Mouse (Mus musculus) urinary bladder, postnatal 36 days (tissue): Measurements from ENCODE around the gene Abhd5.

ENCODE experiments used
- DNase-seq, 2 experiments: peaks; one replicate each; pipeline ENCODE4 v3.0.0; 2022; ENCODE audit warnings: low spot score in 2 of 2, mixed read lengths in 1 of 2

Abhd5 gene

DNA sequence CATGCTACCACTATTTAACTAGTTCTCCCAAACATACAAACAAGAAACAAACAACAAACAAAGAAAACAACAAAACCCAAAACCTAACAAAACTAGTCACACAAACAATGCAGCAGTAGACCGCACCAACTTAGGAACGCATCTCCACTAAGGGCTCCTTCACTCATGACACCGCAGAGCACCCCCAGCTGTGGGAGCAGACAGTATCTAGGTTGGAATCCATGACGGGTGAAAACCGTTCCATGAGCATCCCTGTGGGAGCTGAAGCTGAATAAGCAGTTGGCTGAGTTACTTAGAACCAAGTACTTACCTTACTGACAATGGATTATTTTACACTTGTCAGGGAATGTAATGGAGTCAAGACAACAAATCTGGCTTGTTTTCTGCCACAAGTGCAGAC lies 5.3 kb upstream of the Abhd5 start:
- no peak for DNase-seq

- no peak for DNase-seq
Measured at GRCm38 (mm10) chr9:122347882-122348281, 3.5 kb upstream of the Abhd5 start.

DNA sequence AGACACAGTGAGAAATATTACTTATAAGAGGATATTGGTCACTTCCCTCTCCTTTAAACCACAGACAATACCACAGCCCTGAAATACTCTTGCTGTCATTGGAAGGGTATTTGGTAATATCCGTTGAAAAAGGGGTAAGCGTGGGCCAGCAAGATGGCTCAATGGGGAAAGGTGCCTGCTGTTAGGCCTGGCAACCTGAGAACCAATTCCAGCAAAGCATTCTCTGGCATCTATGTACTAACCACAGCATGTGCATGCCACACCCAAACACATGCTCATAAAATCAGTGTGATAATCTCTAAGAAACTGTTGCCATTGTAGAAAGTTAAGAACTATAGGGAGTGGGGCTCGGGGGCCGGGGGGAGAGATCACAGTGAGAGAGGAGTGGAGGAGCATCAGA lies 2.1 kb upstream of the Abhd5 start:
- DNase-seq = no peak

DNA sequence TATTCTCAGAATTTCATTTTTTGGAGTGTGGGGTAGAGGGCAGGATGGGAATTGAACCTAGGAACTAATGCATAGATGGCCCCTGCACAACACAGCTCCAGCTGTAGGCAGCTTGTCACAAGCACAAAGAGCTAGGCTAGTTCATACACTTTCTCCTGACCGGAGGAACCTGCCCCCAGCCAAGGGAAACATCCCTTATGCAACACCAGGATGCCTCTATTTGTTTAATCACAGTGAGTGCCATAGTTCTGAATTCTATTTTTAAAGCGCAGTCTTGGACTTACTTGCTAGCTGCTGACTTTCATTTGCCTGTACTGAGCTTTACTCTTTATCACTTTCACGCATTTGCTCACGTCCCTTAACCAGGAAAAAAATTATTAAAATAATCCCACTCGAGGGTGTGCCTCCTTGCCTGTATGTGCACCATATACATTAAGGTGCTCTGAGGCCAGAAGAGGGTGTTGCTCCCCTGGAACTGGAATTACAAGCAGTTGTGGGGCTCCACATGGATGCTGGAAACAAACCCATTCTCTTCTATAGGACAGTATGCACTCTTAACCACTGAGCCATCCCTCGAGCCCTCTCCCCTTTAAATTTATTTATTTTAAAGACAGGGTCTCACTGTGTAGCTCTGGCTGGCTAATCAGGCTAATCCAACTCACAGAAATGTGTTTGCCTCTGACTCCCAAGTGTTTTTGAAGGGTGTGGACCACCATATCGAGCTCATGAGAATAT lies 845 bp upstream of the Abhd5 start:
- DNase-seq = no peak

DNA sequence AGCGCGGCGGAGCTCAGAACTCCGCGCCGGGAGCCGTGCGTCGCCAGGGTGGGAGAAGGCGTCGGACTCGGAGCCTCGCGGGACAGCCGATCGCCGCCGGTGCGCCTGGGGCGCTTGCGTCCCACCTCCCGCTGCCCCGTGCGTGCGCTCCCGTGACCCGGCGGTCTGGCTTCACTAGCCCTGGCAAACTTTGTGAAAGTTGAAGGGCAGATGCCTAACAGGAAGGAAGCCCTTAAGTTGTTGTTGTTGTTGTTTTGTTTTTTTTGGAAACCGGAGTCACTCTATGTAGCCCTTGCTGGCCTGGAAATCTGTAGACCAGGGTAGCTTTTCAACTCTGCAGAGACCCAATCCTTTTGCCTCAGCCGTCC lies 601 bp downstream of the Abhd5 start:
- no peak for DNase-seq

DNA sequence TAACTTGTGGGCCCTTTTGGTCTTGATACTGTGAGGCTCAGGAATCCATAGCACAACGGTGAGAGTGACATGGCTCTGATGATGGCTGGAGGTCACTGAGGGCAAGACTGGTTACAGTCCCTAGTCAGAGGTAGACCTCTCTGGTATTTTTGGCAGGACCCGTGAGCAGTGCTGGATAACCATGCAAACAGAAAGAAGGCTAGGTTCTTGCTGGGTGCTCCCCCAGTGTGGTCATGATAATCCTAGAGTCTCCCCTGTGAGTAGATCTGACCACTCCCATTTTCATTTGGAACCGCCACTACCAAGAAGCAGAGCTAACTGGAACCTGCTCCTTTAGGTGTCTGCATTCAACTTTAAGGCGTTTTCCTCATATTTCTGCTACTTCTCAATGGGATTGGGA lies 1.5 kb downstream of the Abhd5 start:
- DNase-seq = no peak

DNA sequence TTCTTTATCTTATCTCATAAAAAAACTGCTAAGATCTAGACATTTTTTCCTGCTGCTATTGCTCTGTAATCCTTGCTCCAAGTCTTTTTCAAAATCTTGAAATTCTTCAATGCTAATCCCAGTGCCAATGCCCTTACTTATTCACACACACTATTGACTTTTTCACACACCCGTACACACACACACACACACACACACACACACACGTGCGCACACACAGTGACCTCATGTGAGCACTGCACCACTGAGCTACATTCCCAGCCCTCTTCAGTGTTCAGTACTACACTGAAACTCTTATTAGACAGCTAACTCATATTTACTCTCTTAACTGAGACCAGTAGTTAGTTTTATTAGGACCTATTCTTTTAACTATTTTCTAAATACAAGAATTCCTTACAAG lies 2.8 kb downstream of the Abhd5 start:
- no peak for DNase-seq

- no peak for DNase-seq
Measured at GRCm38 (mm10) chr9:122357073-122357472, 5.7 kb downstream of the Abhd5 start.

GRCm38 (mm10) chr9:122357626-122358025 lies 6.2 kb downstream of the Abhd5 start:
- no peak for DNase-seq

- no peak for DNase-seq
Measured at GRCm38 (mm10) chr9:122364171-122364570, 12.8 kb downstream of the Abhd5 start.

GRCm38 (mm10) chr9:122370292-122370794 lies 18.9 kb downstream of the Abhd5 start:
- no peak for DNase-seq

DNA sequence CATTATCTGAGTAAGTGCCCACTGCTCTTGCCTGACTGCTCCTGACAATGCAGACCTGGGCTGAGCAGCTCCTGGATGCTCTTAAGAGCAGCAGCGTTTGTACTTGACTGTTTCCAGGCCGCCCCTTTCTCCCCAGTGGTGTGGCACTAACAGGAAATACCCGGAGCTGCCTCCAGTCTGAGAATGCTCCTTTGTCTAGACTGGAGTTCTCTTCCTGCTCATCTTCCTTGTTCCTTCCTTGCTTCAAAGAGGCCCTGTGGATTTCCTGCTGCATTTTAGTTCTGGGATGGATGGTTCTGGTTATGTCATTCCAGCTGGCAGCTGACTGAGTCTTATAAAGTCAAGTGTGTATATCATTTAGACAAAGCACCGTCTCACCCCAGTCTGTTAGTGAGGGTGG lies 21.1 kb downstream of the Abhd5 start:
- DNase-seq = no peak

- DNase-seq = no peak
Measured at GRCm38 (mm10) chr9:122372991-122373390, 21.6 kb downstream of the Abhd5 start.

DNA sequence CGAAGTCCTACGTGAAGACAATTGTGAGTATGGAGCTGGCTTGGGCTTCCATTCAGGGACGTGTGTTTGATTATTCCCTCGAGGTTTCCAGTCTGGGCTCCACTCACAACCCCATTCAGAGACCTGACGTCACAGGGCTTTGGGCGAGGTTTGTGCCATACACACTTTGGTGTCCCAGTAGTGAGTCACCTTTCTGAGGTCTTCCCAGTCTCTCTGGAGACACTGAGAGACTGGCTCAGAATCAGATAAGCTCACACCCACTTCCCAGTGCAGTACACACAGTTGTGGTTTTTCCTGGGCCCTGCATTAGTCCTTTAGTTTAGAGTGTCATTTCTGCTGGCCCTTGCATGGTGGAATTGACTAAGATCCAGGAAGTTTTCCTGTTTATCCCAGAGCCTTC lies 27.6 kb downstream of the Abhd5 start:
- no peak for DNase-seq

DNA sequence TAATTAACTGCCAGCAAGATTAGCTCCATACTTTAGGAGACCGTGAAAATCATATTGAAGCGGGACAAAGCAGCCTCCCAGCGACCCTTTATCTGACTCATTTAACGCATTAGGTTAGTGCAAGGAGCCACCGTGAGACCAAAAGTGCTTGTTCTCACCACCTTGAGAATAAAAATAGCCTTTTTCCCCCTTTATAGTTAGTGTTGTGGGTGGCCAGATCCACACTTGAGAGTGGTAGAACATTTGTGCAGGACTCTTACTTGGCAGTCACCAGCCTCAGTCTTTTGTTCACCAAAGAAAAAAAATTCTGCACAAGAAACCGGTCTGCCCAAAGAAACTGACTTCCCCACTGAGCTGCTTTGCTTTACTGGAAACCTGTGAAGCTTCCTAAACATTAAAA lies 29.6 kb downstream of the Abhd5 start:
- DNase-seq = no peak

- no peak for DNase-seq
Measured at GRCm38 (mm10) chr9:122382006-122382405, 30.6 kb downstream of the Abhd5 start.

DNA sequence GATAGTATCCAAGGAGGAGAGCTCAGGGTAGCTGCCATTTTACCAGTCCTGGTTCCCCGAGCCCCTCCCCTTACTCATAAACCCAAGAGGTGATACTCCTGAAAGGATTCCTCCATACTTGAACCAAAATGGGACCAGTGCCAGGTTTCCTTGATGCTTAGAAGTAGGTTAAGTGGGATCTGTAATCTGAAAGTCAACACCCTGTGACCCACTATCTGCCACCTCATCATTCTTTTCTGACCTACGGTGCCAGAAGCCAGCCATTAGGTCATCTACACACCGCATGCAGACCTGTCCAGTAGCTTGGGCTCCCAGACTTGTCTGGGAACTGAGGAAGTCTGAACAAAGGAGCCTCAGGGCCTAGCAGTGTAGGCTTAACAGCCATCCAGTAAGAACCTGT lies 34.6 kb downstream of the Abhd5 start:
- no peak for DNase-seq

DNA sequence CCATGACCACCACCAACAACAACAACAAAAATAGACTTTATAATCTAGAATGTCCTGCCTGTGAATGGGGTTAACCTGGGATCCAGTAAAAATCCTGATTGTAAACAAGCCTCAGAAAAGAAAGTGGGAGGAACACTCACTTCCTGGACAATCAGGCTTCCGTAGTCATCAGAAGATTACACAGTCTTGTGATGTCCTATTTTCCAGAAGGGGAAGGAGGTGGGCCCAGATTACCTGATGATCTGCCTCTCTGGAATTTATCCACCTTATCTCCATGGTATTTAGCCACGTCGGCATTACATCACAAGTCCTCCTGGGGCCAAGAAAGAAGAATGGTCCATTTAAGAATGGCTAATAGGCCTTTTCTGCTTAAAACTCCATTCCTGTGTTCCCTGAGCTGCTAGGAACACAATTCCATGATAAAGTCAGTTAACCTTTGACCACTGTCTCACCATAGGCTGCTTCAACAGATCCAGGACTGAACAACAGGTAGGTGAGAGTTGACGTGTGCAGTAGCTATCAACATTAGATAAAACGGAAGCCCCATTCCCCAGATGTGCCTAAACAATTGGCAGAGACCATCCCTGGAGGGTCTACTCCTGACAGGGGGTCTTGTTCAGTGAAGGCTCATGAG lies 38.0 kb downstream of the Abhd5 start:
- DNase-seq = no peak

GRCm38 (mm10) chr9:122395816-122396215 lies 44.4 kb downstream of the Abhd5 start:
- DNase-seq = peak in 1 of 2 experiments; percentile 27

- no peak for DNase-seq
Measured at GRCm38 (mm10) chr9:122397156-122397555, 45.7 kb downstream of the Abhd5 start.

DNA sequence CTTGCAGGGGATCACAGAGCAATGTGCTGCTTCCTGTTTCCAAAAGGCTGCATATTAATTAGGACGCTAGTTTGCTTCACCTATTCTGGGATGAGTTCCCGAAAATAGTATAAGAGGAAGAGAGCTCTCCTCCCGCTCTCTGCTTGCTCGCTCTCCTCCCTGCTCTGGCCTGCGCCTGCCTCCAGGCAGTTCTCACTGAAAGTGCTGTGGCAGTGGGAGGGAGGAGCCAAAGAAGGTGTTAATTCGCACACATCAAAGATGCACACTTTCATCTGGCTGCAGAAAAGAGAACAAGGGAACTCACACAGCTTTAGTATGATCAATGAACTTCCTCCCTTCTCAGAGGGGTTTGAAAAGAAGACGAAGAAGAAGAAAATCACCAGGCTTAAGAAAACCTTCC lies 47.3 kb downstream of the Abhd5 start:
- DNase-seq = no peak

GRCm38 (mm10) chr9:122401239-122401638 lies 49.8 kb downstream of the Abhd5 start:
- DNase-seq = peak in 1 of 2 experiments; percentile 53

- DNase-seq = no peak
Measured at GRCm38 (mm10) chr9:122410437-122411175, 59.2 kb downstream of the Abhd5 start.
